Mouse (Mus musculus): ENCODE results near the gene Npvf.
"Not testable (repeated sequence)": the region's sequence is repeated elsewhere in the genome, so short reads cannot be mapped to it uniquely, and the experiment has no call there.

Npvf gene

DNA sequence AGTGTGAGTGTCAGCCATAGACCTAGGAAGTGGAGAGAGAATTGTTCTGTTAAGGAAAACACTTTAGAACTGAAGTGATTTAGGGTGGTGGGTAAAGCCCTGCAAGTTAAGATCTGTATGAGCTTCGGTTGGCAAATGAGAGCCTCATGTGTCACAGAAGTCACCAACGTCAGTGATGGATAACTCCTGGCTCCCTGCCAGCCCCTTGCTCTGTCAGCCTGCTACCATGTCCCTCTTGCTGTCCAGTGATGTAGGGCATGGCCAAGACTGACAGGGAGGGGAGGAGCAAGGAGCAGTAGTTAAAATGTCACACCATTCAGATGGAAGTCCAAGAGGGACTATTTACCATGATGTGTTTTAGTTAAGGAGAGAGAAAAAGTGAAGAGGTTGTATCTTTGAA is 14.6 kb downstream of the Npvf start:
- peak; percentile 46 for DNase-seq (ENCODE audit: low spot score)

- not testable (repeated sequence) for DNase-seq (ENCODE audit: low spot score)
Observed at GRCm38 (mm10) chr6:50626170-50626569, 28.1 kb downstream of the Npvf start.

DNA sequence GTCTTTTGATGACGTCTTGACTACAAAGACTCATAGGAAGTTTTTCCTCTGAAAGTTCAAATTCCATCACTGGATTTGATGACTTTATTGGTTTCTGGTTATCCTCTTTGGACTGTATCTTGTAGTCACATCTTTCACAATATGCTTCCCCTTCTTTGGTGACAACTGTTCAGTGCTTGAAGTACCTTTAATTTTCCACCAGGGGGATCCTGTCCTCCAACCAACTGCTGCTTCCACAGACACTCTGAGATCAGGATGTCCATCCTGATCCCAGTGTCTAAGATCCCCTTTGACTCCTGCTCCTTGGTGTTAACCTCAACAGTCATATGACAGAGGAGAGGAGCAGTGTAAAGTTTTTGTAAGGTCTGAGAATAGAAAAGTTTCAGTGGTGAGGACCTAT is 36.0 kb downstream of the Npvf start:
- not testable (repeated sequence) for DNase-seq (ENCODE audit: low spot score)

DNA sequence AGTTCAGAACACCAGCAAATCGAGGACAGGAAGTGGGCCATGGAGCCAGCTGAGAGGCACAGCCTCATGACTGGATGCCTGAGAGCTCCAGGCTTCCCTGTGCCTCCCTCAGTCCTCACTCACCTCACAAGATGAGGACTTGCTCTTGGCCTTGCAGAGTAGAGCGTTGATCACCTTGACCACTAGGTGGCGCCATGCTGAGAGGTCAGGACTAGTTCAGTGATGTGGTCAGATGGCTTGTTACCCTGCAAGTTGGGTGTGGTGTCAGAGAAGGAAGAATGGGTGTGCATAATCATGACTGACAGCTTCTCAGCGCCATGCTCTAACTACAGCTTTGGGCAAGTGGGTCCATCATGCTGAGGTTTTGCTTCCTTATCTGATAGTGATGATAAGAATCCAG is 52.6 kb downstream of the Npvf start:
- peak; percentile 73 for DNase-seq (ENCODE audit: low spot score)

Measured in testis, postnatal 10 days (tissue).